Mouse (Mus musculus) activated CD4-positive, CD25-positive, alpha-beta regulatory T cell, adult 4 months (primary cell): ENCODE results near the gene Col9a1. TPM values are rescaled to one million over a fixed set of nuclear protein-coding genes. Genes with fewer than 3 reads are reported as not detected.

Experiments
- polyA plus RNA-seq, 2 experiments: library from polyadenylated mRNA; unstranded; fragments of 100-300 nt; shearing (Covaris generic); gene quantifications; one replicate each; pipeline ENCODE4 v1.2.1; 2017

The Col9a1 gene
- polyA plus RNA-seq, 2 experiments from 2014 or later: not detected

Other genes starting within 250 kb of the Col9a1 start
- 10 to 100 TPM; 73.5 to 84.1 TPM for gene Sdhaf4, start 172.0 kb upstream of the Col9a1 start, polyA plus RNA-seq
- 1 to 10 TPM in 1 of 2 experiments, under 1 TPM in 1; 0.18 to 1.6 TPM for gene Fam135a, start 77.3 kb upstream of the Col9a1 start, polyA plus RNA-seq